Mouse (Mus musculus) intestine, postnatal 0 days (tissue): ENCODE data around the gene Zc3h7b. TPM values are rescaled to one million over a fixed set of nuclear protein-coding genes. Genes with fewer than 3 reads are reported as not detected.
A peak's percentile ranks its signal among the peaks of the same experiment; 100 is the strongest.

Experiments
- ATAC-seq: fragments of 200-750 bp; cut with Nextera tagmentation; 2 replicates; pipeline ENCODE4 v1.8.0; 2017; ENCODE audit warnings: mild to moderate bottlenecking, moderate TSS enrichment, moderate library complexity
- H3K27ac ChIP-seq: fragments of 300-500 bp; sonication (generic); 2 replicates; pipeline ENCODE4 v1.5.1; 2014; ENCODE audit warnings: mild to moderate bottlenecking, low read depth, low read length, moderate library complexity
- H3K27me3 ChIP-seq: fragments of 300-500 bp; sonication (generic); replicated peaks from 2 replicates; pipeline ENCODE4 v1.6.1; 2014; ENCODE audit warnings: low read length, mixed read lengths; ENCODE audit not compliant: control insufficient read depth, insufficient read depth
- H3K36me3 ChIP-seq: fragments of 300-500 bp; sonication (generic); 2 replicates; pipeline ENCODE4 v1.6.1; 2014; ENCODE audit warnings: mild to moderate bottlenecking, moderate library complexity; ENCODE audit not compliant: control insufficient read depth, insufficient read depth
- H3K4me1 ChIP-seq: fragments of 300-500 bp; sonication (generic); replicated peaks from 2 replicates; pipeline ENCODE4 v1.6.1; 2014; ENCODE audit warnings: antibody characterized with exemption, low read length, mixed read lengths; ENCODE audit not compliant: control insufficient read depth, insufficient read depth
- H3K4me2 ChIP-seq: fragments of 300-500 bp; sonication (generic); replicated peaks from 2 replicates; pipeline ENCODE4 v1.6.1; 2014; ENCODE audit warnings: low read depth, mild to moderate bottlenecking, moderate library complexity
- H3K4me3 ChIP-seq: fragments of 300-500 bp; sonication (generic); 2 replicates; pipeline ENCODE4 v1.5.1; 2014; ENCODE audit warnings: low read depth, low read length
- H3K9ac ChIP-seq: fragments of 300-500 bp; sonication (generic); 2 replicates; pipeline ENCODE4 v1.6.1; 2014; ENCODE audit warnings: mild to moderate bottlenecking, low read depth, low read length
- H3K9me3 ChIP-seq: fragments of 300-500 bp; sonication (generic); 2 replicates; pipeline ENCODE4 v1.6.1; 2016; ENCODE audit warnings: mixed run types; ENCODE audit not compliant: control insufficient read depth
- CTCF ChIP-seq: sonication (generic); IDR thresholded peaks from 2 replicates; pipeline ENCODE4 v1.5.1; 2016; ENCODE audit warnings: low read depth, mild to moderate bottlenecking, control low read depth, antibody characterized with exemption, moderate library complexity
- WGBS: fragments of 180-500 bp; shearing (Covaris S2); extraction: QIAGEN DNeasy Blood & Tissue Kit; methylation state at CpG from one replicate; pipeline ENCODE4 v1.1.7; 2014; 5-methylcytosine and 5-hydroxymethylcytosine counted together
- polyA plus RNA-seq: library from polyadenylated mRNA; unstranded; fragments of >200 nt; fragmentation: Nextera tagmentation; extraction: Ambion mirVana; gene quantifications from 2 replicates; pipeline ENCODE4 v1.2.1, GENCODE M21; 2015

Zc3h7b gene
- polyA plus RNA-seq, 1 experiment from 2014 or later, result 7.3 TPM

GRCm38 (mm10) chr15:81772431-81773120 is 27.7 kb downstream of the Zc3h7b start:
- Histone ChIP-seq H3K36me3 (peaks cover 43% of the 10 kb centered on the region), H3K4me1 (no peaks in the 10 kb centered on the region), H3K4me2 (no peak overlapping the region), H3K4me3 (no peak overlapping the region), H3K9ac (no peak overlapping the region), H3K27me3 (peaks cover 27% of the 10 kb centered on the region), H3K27ac (no peak overlapping the region), H3K9me3 (no peaks in the 10 kb centered on the region)
- no peak for TF ChIP-seq CTCF
- WGBS, result 83% methylated on average over 20 of the region's 20 CpGs
- no peak for ATAC-seq

DNA sequence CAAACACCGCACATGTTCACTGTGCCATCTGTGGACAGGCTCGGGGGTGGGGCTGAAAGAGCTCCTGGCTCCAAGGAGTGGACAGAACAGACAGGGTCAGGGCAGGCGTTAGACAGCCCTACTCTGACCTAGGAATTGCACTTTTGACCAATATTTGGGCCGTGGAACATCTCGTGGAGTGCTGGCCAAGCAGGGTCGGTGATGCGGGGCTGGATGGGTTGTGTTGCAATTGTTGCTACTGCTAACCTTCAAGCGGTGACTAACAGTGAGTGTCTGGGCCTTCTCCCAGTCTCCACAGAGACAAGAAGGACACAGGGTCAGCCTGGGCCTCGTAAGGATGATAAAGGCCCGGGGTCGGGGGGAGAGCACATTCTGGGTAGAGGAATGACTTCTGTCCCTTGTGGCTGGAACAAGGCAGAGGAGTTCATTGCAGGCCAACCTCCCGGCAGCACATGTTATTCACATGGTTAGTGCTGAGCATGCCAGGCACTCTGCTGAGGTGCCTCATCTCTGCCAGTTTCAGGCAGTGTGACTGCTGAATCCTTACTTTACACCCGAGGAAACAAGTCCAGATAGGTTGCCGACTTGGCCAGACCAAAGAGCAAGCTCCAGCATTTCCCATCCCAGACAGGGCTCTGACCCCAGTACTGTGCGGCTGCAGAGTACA is 29.8 kb downstream of the Zc3h7b start:
- Histone ChIP-seq H3K4me1 (no peaks in the 10 kb centered on the region), H3K4me3 (no peak overlapping the region), H3K27me3 (peaks cover 20% of the 10 kb centered on the region; the same call in 1 of the 2 replicates), H3K27ac (no peak overlapping the region), H3K9me3 (no peaks in the 10 kb centered on the region), H3K9ac (no peak overlapping the region), H3K4me2 (no peak overlapping the region), H3K36me3 (peaks cover 51% of the 10 kb centered on the region)
- no peak for ATAC-seq
- TF ChIP-seq CTCF, result no peak
- 91% methylated on average over 15 of the region's 15 CpGs for WGBS

GRCm38 (mm10) chr15:81776631-81777422 is 32.0 kb downstream of the Zc3h7b start:
- no peak for ATAC-seq
- Histone ChIP-seq H3K4me3 (no peak overlapping the region), H3K9ac (no peak overlapping the region), H3K27ac (no peak overlapping the region), H3K4me1 (no peaks in the 10 kb centered on the region), H3K27me3 (peaks cover 15% of the 10 kb centered on the region; the same call in 1 of the 2 replicates), H3K4me2 (no peak overlapping the region), H3K9me3 (no peaks in the 10 kb centered on the region), H3K36me3 (peaks cover 50% of the 10 kb centered on the region; the same call in 1 of the 2 replicates)
- WGBS, result 81% methylated on average over 11 of the region's 11 CpGs
- no peak for TF ChIP-seq CTCF

DNA sequence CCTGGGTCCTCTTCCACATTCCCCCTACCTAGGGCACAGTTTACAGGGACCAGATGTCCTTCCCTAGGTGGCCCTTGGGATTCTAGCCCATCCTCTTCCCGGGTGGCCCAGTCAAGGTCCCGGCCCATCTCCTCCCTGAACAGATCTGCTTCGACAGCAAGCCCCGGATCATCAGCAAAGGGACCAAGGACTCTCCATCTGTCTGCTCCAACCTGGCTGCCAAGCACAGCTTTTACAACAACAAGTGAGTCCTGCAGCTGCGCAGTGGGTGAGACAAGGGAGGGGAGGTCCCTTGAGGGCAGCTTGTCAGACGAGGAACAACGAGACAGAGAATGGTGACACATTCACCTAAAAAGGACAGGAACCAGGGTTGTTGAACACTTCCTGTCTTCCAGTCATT is 37.0 kb downstream of the Zc3h7b start:
- 80% methylated on average over 7 of the region's 7 CpGs for WGBS

DNA sequence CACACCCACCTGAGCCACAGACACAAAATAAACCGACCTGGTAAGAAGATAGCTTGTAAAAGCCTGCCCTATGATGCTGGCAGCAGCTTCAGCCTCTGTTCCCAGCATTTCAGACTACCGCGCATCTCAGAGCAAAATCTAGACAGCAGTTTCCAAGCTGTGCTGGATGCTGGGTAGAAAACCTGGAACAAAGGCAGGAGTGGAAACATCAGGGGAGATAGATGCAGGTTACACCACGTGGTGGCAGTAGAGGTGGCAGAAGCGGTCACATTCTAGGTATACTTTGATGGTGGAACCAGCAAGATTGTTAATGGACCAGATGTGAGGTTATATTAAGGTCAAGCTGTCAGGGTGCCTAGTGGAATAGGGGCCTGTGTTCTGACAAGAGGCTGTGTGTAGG is 39.9 kb downstream of the Zc3h7b start:
- Histone ChIP-seq H3K4me1 (no peaks in the 10 kb centered on the region), H3K4me3 (no peak overlapping the region), H3K4me2 (no peak overlapping the region), H3K9me3 (no peaks in the 10 kb centered on the region), H3K27me3 (no peaks in the 10 kb centered on the region; the same call in 1 of the 2 replicates), H3K9ac (no peak overlapping the region), H3K36me3 (peaks cover 46% of the 10 kb centered on the region), H3K27ac (no peak overlapping the region)
- 54% methylated on average over 5 of the region's 5 CpGs for WGBS
- TF ChIP-seq CTCF, result peak; percentile 73
- no peak for ATAC-seq

More for the DNA sequence above, 37.0 kb downstream of the Zc3h7b start:
- H3K9ac ChIP-seq, result no peak overlapping the region
- peaks cover 53% of the 10 kb centered on the region; the same call in 1 of the 2 replicates for H3K36me3 ChIP-seq
- no peak for TF ChIP-seq CTCF
- H3K4me1 ChIP-seq, result no peaks in the 10 kb centered on the region
- no peaks in the 10 kb centered on the region for H3K9me3 ChIP-seq
- H3K27me3 ChIP-seq, result no peaks in the 10 kb centered on the region; the same call in 1 of the 2 replicates
- no peak overlapping the region for H3K27ac ChIP-seq
- H3K4me3 ChIP-seq, result no peak overlapping the region
- H3K4me2 ChIP-seq, result no peak overlapping the region
- no peak for ATAC-seq

DNA sequence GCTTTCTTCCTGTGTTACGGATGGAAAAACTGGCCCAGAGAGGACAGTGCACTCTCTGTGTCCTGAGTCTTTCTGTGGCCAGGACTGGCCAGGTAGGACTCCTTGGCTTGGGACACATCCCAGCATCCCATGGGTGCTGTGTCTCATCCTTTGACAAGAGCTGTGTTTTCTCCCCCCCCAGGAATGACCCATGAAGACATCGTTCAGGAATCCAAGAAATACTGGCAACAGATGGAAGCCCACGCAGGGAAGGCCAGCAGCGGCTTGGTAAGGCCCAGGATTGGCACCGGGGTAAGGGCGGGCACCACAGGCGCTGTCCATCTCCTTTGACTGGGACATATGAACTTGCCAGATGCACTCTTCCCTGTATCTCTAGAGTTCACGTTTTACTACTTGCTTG is 40.8 kb downstream of the Zc3h7b start:
- no peaks in the 10 kb centered on the region for H3K9me3 ChIP-seq
- no peaks in the 10 kb centered on the region for H3K4me1 ChIP-seq
- no peak overlapping the region for H3K9ac ChIP-seq
- H3K36me3 ChIP-seq, result peaks cover 43% of the 10 kb centered on the region
- H3K4me2 ChIP-seq, result no peak overlapping the region
- 96% methylated on average over 8 of the region's 8 CpGs for WGBS
- no peak for ATAC-seq
- no peak for TF ChIP-seq CTCF
- no peak overlapping the region for H3K4me3 ChIP-seq
- H3K27ac ChIP-seq, result no peak overlapping the region
- no peaks in the 10 kb centered on the region; the same call in 1 of the 2 replicates for H3K27me3 ChIP-seq
